Mouse (Mus musculus): ENCODE results near the gene Tmem253. TPM values are rescaled to one million over a fixed set of nuclear protein-coding genes. Genes with fewer than 3 reads are reported as not detected.

The Tmem253 gene
- polyA plus RNA-seq, 1 experiment from 2014 or later, result 0.63 TPM

DNA sequence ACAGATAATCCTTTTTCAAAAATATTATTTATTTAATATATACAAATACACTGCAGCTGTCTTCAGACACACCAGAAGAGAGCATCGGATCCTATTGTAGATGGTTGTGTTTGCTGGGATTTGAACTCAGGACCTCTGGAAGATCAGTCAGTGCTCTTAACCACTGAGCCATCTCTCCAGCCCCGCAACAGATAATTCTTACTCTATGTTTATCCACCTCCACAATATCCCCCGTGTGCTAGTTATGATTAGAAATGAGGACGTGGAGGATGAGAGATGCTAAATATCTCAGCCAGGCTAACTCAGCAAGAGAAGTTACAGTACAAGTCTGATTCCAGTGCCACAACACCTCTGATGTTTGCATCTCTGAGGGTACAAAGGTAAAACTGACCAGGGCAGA, 21.0 kb upstream of the Tmem253 start:
- H3K27me3 ChIP-seq, result no peaks in the 10 kb centered on the region
- no peak overlapping the region for H3K4me3 ChIP-seq
- peaks cover 94% of the 10 kb centered on the region for H3K36me3 ChIP-seq
- ATAC-seq (ENCODE audit: insufficient number of reproducible peaks, insufficient read depth, low FRiP score, low TSS enrichment), result no peak
- H3K27ac ChIP-seq, result no peak overlapping the region
- no peak overlapping the region for H3K9ac ChIP-seq
- no peaks in the 10 kb centered on the region for H3K9me3 ChIP-seq
- WGBS, result 94% methylated on average over 4 of the region's 4 CpGs
- H3K4me2 ChIP-seq (replicated peaks), result no peak overlapping the region
- peaks cover 5% of the 10 kb centered on the region for H3K4me1 ChIP-seq

DNA sequence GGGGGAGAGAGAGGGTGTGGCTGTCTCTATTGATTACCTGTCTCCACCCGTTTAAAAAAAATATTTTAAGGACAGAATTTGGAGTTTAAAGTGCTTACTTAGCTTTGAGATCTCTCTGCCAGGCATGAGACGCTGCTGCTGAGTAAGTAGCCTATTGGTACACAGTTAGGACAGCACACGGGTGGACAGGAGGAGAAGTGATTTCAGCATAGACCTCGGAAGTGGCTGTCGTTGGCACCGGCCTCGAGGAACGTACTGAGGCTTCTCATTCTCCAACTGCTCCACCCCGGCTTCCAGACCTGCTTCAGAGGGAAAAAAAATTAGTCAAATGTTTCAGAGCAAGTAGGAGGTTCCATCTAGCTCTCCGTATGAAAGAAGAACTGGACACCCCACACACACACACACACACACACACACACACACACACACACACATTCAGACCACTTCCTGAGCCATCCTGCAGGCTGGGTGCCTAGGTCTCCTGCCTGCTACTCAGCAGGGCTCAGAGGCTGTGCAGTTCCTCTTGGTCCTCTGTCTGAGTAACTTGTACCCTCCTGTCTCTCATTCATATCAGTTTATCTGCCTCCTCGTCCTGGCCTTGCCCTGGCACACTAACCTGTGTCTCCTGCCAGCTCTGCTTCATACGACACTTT, 20.1 kb upstream of the Tmem253 start:
- peaks cover 94% of the 10 kb centered on the region for H3K36me3 ChIP-seq

DNA sequence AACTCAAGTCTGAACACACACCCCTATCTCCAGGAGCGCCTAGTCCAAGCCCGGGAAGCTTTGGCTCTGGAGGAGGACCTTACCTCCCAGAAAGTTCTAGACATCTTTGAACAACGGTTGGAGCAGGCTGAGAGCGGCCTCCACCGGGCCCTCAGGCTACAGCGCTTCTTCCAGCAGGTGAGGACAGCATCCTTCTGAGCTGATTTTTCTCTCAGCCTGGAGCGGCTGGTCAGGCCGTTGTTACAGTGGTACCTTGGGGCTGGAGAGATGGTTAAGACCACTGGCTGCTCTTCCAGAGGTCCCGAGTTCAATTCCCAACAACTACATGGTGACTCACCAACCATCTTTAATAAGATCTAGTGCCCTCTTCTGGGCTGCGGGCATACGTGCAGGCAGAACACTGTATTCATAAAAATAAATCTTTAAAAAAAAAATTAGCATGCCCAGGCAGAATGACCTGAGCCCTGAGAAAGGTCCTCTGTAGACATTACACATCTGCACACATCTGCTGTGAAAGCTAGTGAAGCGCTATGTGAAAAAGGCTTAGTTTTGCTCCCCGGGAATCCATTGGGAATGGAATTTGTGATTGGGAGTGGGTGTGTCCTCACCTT, 19.1 kb upstream of the Tmem253 start:
- Histone ChIP-seq H3K9me3 (no peaks in the 10 kb centered on the region), H3K27ac (no peak overlapping the region), H3K4me2 (replicated peaks) (no peak overlapping the region), H3K36me3 (peaks cover 92% of the 10 kb centered on the region), H3K9ac (no peak overlapping the region), H3K27me3 (no peaks in the 10 kb centered on the region), H3K4me3 (no peak overlapping the region), H3K4me1 (no peaks in the 10 kb centered on the region)
- 88% methylated on average over 13 of the region's 13 CpGs for WGBS
- ATAC-seq (ENCODE audit: insufficient number of reproducible peaks, insufficient read depth, low FRiP score, low TSS enrichment), result no peak

More for the DNA sequence above, 20.1 kb upstream of the Tmem253 start:
- no peak overlapping the region for H3K4me3 ChIP-seq
- 79% methylated on average over 12 of the region's 12 CpGs for WGBS
- H3K9me3 ChIP-seq, result no peaks in the 10 kb centered on the region
- H3K4me2 ChIP-seq (replicated peaks), result no peak overlapping the region
- H3K4me1 ChIP-seq, result no peaks in the 10 kb centered on the region
- H3K27ac ChIP-seq, result no peak overlapping the region
- H3K27me3 ChIP-seq, result no peaks in the 10 kb centered on the region
- no peak for ATAC-seq (ENCODE audit: insufficient number of reproducible peaks, insufficient read depth, low FRiP score, low TSS enrichment)
- H3K9ac ChIP-seq, result no peak overlapping the region

DNA sequence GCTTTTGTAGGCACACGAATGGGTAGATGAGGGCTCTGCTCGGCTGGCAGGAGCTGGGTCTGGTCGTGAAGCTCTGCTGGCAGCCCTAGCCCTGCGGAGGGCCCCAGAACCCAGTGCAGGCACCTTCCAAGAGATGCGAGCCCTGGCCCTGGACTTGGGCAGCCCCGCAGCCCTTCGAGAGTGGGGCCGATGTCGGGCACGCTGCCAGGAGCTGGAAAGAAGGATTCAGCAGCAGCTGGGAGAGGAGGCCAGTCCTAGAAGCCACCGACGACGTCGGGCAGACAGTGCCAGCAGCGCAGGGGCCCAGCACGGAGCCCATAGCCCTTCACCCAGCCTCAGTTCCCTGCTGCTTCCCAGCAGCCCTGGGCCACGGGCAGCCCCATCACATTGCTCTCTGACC, 18.6 kb upstream of the Tmem253 start:
- whole genome bisulfite sequencing, result 78% methylated on average over 17 of the region's 17 CpGs
- Histone ChIP-seq H3K4me3 (no peak overlapping the region), H3K9me3 (no peaks in the 10 kb centered on the region), H3K4me1 (no peaks in the 10 kb centered on the region), H3K27ac (no peak overlapping the region), H3K9ac (no peak overlapping the region), H3K36me3 (peaks cover 89% of the 10 kb centered on the region), H3K27me3 (no peaks in the 10 kb centered on the region), H3K4me2 (replicated peaks) (no peak overlapping the region)
- no peak for ATAC-seq (ENCODE audit: insufficient number of reproducible peaks, insufficient read depth, low FRiP score, low TSS enrichment)

DNA sequence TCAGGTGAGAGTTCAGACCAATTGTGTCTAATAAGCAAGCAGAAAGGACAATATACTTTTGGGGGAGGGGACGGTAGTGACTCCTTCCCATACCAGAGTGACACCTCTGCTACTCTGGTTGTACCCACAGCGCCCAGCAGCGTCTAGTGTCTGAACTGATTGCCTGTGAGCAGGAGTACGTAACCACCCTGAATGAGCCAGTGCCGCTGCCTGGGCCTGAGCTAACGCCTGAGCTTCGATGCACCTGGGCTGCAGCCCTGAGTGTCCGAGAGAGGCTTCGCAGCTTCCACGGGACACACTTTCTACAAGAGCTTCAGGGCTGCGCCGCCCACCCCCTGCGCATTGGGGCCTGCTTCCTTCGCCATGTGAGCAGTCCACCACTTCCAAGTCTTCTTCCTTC, 18.0 kb upstream of the Tmem253 start:
- no peak overlapping the region for H3K27ac ChIP-seq
- no peaks in the 10 kb centered on the region for H3K4me1 ChIP-seq
- peaks cover 89% of the 10 kb centered on the region for H3K36me3 ChIP-seq
- H3K9me3 ChIP-seq, result no peaks in the 10 kb centered on the region
- no peak for ATAC-seq (ENCODE audit: insufficient number of reproducible peaks, insufficient read depth, low FRiP score, low TSS enrichment)
- H3K27me3 ChIP-seq, result no peaks in the 10 kb centered on the region
- no peak overlapping the region for H3K4me2 ChIP-seq (replicated peaks)
- H3K9ac ChIP-seq, result no peak overlapping the region
- WGBS, result 91% methylated on average over 14 of the region's 14 CpGs
- H3K4me3 ChIP-seq, result no peak overlapping the region

DNA sequence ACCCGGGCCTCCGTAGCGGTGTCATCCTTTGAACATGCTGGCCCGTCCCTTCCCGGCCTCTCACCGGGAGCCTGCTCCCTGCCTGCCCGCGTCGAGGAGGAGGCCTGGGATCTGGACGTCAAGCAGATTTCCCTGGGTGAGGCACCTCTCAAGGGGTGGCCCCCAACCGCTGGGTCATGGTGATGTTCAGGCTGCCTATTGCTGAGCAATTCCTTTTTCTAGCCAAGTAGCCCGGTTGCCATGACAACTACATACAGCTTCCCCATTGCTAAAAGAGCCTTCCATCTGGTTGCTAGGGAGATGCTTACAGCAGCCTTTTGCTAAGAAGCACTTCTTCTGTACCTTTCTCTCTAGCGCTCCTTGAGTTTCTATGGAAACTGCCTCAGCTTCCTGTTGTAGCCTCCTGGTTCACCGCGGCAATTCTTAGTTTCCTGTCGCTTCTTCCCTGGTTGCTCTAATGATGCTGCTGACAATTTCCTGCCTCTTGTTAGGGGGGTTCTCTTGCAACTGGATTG, 11.4 kb upstream of the Tmem253 start:
- Histone ChIP-seq H3K4me3 (no peak overlapping the region), H3K9me3 (no peaks in the 10 kb centered on the region), H3K27ac (0 out of 2 replicates have a peak overlapping the region, but pooled peaks have one; percentile 20), H3K4me2 (replicated peaks) (no peak overlapping the region), H3K4me1 (peaks cover 14% of the 10 kb centered on the region), H3K9ac (no peak overlapping the region), H3K36me3 (peaks cover 87% of the 10 kb centered on the region), H3K27me3 (no peaks in the 10 kb centered on the region)
- 39% methylated on average over 16 of the region's 16 CpGs for WGBS
- no peak for ATAC-seq (ENCODE audit: insufficient number of reproducible peaks, insufficient read depth, low FRiP score, low TSS enrichment)

DNA sequence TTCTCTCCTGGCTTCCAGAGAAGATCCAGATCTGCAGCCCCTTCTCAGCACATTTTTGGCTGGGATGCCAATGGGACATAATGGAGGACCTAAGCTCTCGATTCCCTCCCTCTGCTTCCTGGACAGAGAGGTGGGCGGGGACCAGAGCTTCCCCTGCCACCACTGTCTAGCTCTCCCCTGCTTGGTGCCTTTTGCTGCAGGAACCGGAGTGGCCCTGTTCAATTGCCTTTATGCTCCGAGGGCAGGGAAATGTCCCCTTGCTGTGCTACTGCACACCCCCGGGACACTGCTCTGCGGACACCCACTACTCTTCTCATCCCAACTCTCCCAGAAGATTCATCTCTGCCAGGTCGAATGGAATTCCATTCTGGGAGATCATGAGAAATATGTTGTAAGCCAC, 10.3 kb upstream of the Tmem253 start:
- Histone ChIP-seq H3K36me3 (peaks cover 82% of the 10 kb centered on the region), H3K27ac (no peak overlapping the region), H3K4me3 (no peak overlapping the region), H3K4me2 (replicated peaks) (no peak overlapping the region), H3K9me3 (no peaks in the 10 kb centered on the region), H3K27me3 (no peaks in the 10 kb centered on the region), H3K9ac (no peak overlapping the region), H3K4me1 (peaks cover 25% of the 10 kb centered on the region)
- no peak for ATAC-seq (ENCODE audit: insufficient number of reproducible peaks, insufficient read depth, low FRiP score, low TSS enrichment)
- 76% methylated on average over 7 of the region's 7 CpGs for WGBS

DNA sequence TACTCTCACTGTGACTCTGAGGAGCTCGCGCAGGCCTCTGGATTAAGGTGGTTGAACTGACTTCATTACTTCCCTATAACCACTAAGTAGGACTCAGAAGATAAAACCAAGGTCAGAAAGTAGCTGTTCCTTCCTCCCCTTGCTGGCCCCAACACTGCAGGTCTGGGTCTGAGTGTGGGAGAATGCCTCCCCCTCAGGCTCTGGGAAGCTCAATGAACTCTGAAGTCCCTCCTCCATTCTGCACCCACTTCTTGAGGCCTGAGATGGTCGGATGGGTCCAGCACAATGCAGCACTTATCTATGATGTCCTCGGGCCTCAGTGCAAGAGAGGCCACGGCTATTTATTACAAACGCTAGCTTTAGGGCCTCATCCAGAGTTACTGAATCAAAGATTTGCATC, 9.8 kb upstream of the Tmem253 start:
- no peaks in the 10 kb centered on the region for H3K27me3 ChIP-seq
- H3K9ac ChIP-seq, result no peak overlapping the region
- peaks cover 28% of the 10 kb centered on the region for H3K4me1 ChIP-seq
- no peak overlapping the region for H3K27ac ChIP-seq
- 72% methylated on average over 6 of the region's 6 CpGs for WGBS
- no peak overlapping the region for H3K4me2 ChIP-seq (replicated peaks)
- no peaks in the 10 kb centered on the region for H3K9me3 ChIP-seq
- H3K36me3 ChIP-seq, result peaks cover 78% of the 10 kb centered on the region
- ATAC-seq (ENCODE audit: insufficient number of reproducible peaks, insufficient read depth, low FRiP score, low TSS enrichment), result no peak
- no peak overlapping the region for H3K4me3 ChIP-seq

DNA sequence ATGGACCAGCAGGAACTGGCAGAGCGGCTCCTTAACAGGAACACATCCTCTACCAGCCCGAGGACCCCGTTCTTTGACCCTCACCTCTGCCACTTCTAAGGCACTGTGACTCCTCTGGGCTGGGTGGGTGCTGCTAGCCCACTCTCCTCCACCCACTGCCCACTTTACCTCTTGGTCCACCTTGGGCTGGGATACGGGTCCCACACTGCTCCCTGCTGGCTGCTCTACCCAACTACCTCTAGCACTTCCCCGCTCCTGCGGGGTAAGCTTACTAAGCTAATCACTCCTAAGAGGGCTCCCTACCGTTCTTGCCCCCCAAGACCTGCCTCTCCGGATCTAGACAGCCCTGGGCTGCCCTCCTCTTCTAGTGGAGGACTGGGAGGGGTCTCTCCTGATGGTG, 9.2 kb upstream of the Tmem253 start:
- no peak for ATAC-seq (ENCODE audit: insufficient number of reproducible peaks, insufficient read depth, low FRiP score, low TSS enrichment)
- WGBS, result 74% methylated on average over 8 of the region's 8 CpGs
- no peak overlapping the region for H3K27ac ChIP-seq
- peaks cover 33% of the 10 kb centered on the region for H3K4me1 ChIP-seq
- no peaks in the 10 kb centered on the region for H3K27me3 ChIP-seq
- H3K4me3 ChIP-seq, result no peak overlapping the region
- no peak overlapping the region for H3K9ac ChIP-seq
- H3K4me2 ChIP-seq (replicated peaks), result no peak overlapping the region
- peaks cover 72% of the 10 kb centered on the region for H3K36me3 ChIP-seq
- H3K9me3 ChIP-seq, result no peaks in the 10 kb centered on the region

DNA sequence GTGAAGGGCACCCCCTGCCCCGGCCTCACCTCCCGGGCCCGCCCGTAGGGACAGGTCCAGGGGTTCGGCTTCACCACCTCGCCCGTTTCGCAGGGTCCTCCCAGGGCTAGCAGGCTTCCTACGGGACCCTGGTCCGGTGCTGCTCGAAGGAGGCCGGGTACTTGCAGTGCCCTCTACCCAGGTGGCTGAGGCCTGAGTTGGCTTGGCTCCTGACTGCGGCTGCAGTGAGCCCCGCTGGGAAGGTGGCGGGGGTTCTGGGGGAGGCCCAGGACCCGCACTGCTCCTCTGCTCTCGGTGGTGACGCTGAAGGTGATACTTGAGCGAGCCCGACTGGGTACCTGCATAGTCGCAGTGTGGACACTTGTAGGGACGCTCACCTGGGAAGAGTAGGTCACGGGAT, 8.7 kb upstream of the Tmem253 start:
- ATAC-seq (ENCODE audit: insufficient number of reproducible peaks, insufficient read depth, low FRiP score, low TSS enrichment), result no peak
- Histone ChIP-seq H3K9ac (no peak overlapping the region), H3K4me3 (no peak overlapping the region)

DNA sequence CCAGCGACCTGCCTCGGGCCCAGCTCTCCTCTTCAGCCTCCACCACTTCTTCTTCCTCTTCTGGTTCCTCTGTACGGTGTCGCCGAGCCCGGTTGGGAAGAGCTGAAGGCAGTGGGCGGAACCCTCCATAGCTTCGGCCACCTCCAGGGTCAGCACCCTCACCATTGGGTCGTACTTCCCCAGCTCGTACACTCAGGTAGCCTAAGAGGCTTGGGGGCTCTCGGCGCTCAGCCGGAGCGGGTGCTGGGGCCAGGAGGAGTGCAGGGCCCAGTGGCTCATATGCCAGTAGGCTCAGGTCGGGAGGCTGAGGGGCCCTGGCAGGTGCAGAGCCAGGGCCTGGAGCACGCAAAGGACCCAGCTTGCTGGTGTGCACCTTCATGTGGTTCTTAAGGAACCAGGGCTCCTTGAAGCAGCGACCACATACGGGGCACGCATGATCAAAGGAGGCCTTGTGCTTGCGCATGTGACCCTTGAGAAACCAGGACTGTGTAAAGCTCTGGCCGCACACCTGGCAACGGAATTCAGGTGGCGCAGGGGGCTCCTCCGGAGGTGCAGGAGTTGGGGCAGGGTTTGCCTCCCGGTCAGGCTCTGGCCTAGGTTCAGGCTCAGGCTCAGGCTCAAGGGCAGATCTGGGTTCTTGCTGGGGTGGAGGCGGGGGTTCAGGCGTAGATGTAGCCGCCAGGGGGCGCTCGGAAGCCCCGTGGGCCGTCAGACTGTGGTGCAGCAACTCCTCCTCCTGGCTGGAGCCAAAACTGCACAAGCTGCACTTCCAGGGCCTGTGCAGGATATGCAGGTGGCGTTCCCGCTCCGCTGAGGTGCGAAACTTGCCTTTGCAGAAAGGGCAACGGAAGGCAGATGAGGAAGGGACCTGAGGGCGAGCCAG, 6.9 kb upstream of the Tmem253 start:
- peak overlapping the region; percentile 48 for H3K4me2 ChIP-seq (replicated peaks)
- peak overlapping the region; percentile 9 for H3K4me3 ChIP-seq
- ATAC-seq (ENCODE audit: insufficient number of reproducible peaks, insufficient read depth, low FRiP score, low TSS enrichment), result peak; percentile 14; the same call in 1 of the 2 replicates
- peaks cover 53% of the 10 kb centered on the region for H3K36me3 ChIP-seq
- H3K27ac ChIP-seq, result 0 out of 2 replicates have a peak overlapping the region, but pooled peaks have one; percentile 2
- H3K4me1 ChIP-seq, result peaks cover 53% of the 10 kb centered on the region
- H3K9me3 ChIP-seq, result no peaks in the 10 kb centered on the region
- H3K27me3 ChIP-seq, result no peaks in the 10 kb centered on the region
- 52% methylated on average over 38 of the region's 38 CpGs for WGBS
- H3K9ac ChIP-seq, result peak overlapping the region; percentile 16; the same call in 1 of the 2 replicates

More for the DNA sequence above, 8.7 kb upstream of the Tmem253 start:
- Histone ChIP-seq H3K9me3 (no peaks in the 10 kb centered on the region), H3K27ac (no peak overlapping the region), H3K36me3 (peaks cover 71% of the 10 kb centered on the region), H3K27me3 (no peaks in the 10 kb centered on the region), H3K4me2 (replicated peaks) (no peak overlapping the region), H3K4me1 (peaks cover 39% of the 10 kb centered on the region)
- WGBS, result 94% methylated on average over 23 of the region's 23 CpGs

All from embryonic facial prominence, embryonic 12.5 days (tissue).